Mouse (Mus musculus) heart, postnatal 36 days (tissue): ENCODE measurements around the gene Ppfibp1. TPM values are rescaled to one million over a fixed set of nuclear protein-coding genes. Genes with fewer than 3 reads are reported as not detected.

Experiments
- DNase-seq, 2 experiments: peaks; one replicate each; pipeline ENCODE4 v3.0.0; 2021 to 2022
- intact Hi-C: fragments of 180-260 bp; cut with DNase I; formaldehyde crosslinking; loops from one replicate; pipeline ENCODE4 v1.15.1; 2025
- total RNA-seq, 2 experiments: library from RNA; stranded (reverse); gene quantifications; 2 replicates each; pipeline ENCODE4 v1.2.3; 2021

Gene Ppfibp1
- total RNA-seq, 2 experiments from 2014 or later = 111 to 115 TPM

- intact Hi-C loops = no loop called here
- DNase-seq = no peak
These were observed 136.5 kb downstream of the Ppfibp1 start for GRCm38 (mm10) chr6:147024761-147025160.

- intact Hi-C loops = no loop called here
- no peak for DNase-seq
These were observed 140.1 kb downstream of the Ppfibp1 start for GRCm38 (mm10) chr6:147028396-147028795.

- peak; percentile 28 to 31 for DNase-seq
- intact Hi-C loops = no loop called here
These were observed 141.3 kb downstream of the Ppfibp1 start for GRCm38 (mm10) chr6:147029591-147029990.

- intact Hi-C loops = no loop called here
- no peak for DNase-seq
These were observed 142.0 kb downstream of the Ppfibp1 start for GRCm38 (mm10) chr6:147030096-147030885.

GRCm38 (mm10) chr6:147032303-147032925 is 144.1 kb downstream of the Ppfibp1 start, which contains the start of gene Rep15:
Gene Rep15 (plus strand): TSS chr6:147032584.
- intact Hi-C loops = no loop called here
- DNase-seq = no peak

- intact Hi-C loops = no loop called here
- DNase-seq = peak; percentile 90 to 92
These were observed 154.3 kb downstream of the Ppfibp1 start, which contains the start of gene Mrps35 for GRCm38 (mm10) chr6:147042291-147043290. Gene Mrps35 (plus strand): TSS chr6:147042764.

- intact Hi-C loops = no loop called here
- no peak for DNase-seq
These were observed 155.3 kb downstream of the Ppfibp1 start for GRCm38 (mm10) chr6:147043633-147044032.

- no peak for DNase-seq
- intact Hi-C loops = no loop called here
These were observed 161.0 kb downstream of the Ppfibp1 start for GRCm38 (mm10) chr6:147049239-147049805.

- intact Hi-C loops = no loop called here
- no peak for DNase-seq
These were observed 163.4 kb downstream of the Ppfibp1 start for GRCm38 (mm10) chr6:147051666-147052065.

GRCm38 (mm10) chr6:147052440-147052839 is 164.2 kb downstream of the Ppfibp1 start:
- intact Hi-C loops = no loop called here
- DNase-seq = no peak

GRCm38 (mm10) chr6:147053785-147054646 is 165.7 kb downstream of the Ppfibp1 start:
- no peak for DNase-seq
- intact Hi-C loops = no loop called here

- intact Hi-C loops = no loop called here
- no peak for DNase-seq
These were observed 167.2 kb downstream of the Ppfibp1 start for GRCm38 (mm10) chr6:147055374-147055977.

GRCm38 (mm10) chr6:147059326-147059725 is 171.0 kb downstream of the Ppfibp1 start:
- intact Hi-C loops = no loop called here
- no peak for DNase-seq

GRCm38 (mm10) chr6:147061630-147062029 is 173.3 kb downstream of the Ppfibp1 start:
- intact Hi-C loops = no loop called here
- no peak for DNase-seq

- DNase-seq = no peak
- intact Hi-C loops = no loop called here
These were observed 173.7 kb downstream of the Ppfibp1 start for GRCm38 (mm10) chr6:147062034-147062433.

GRCm38 (mm10) chr6:147062694-147063093 is 174.4 kb downstream of the Ppfibp1 start:
- DNase-seq = no peak
- intact Hi-C loops = no loop called here

GRCm38 (mm10) chr6:147064226-147064943 is 176.1 kb downstream of the Ppfibp1 start:
- intact Hi-C loops = no loop called here
- no peak for DNase-seq

- intact Hi-C loops = no loop called here
- DNase-seq = peak; percentile 14 to 23
These were observed 176.6 kb downstream of the Ppfibp1 start for GRCm38 (mm10) chr6:147064944-147065261.
